Mouse (Mus musculus): ENCODE results near the gene Rps6ka1. TPM values are rescaled to one million over a fixed set of nuclear protein-coding genes. Genes with fewer than 3 reads are reported as not detected.

Gene Rps6ka1
- polyA plus RNA-seq, 1 experiment from 2014 or later, result 20.9 TPM

DNA sequence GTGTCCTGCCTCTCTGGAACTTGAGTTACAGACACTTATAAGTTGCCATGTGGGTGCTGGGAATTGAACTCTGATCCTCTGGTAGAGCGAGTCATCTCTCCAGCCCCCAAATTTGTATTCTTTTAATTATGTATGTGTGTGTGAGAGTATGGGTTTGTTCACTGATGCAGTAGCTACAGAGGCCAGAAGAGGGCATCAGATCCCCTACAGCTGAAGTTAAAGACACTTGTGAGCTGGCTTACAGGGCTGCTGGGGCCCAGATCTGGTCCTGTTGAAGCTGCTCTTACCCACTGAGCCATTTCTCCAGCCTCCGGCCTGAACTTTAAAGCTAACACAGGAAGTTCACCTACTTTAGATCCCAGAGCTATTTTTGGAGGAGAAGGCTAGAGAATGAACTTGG is 14.9 kb upstream of the Rps6ka1 start:
- Histone ChIP-seq H3K9me3 (replicated peaks; ENCODE audit: control insufficient read depth, low read length) (no peaks in the 10 kb centered on the region), H3K4me1 (ENCODE audit: control insufficient read depth, insufficient read depth, low read length) (0 out of 2 replicates have a peak, but pooled peaks cover 12% of the 10 kb centered on the region), H3K4me2 (no peak overlapping the region), H3K27ac (ENCODE audit: low read depth, low read length) (no peak overlapping the region), H3K36me3 (ENCODE audit: control insufficient read depth, insufficient read depth, low read length) (no peaks in the 10 kb centered on the region), H3K4me3 (ENCODE audit: low read depth, low read length) (no peak overlapping the region), H3K27me3 (ENCODE audit: control insufficient read depth, insufficient read depth, low read length) (no peaks in the 10 kb centered on the region), H3K9ac (ENCODE audit: low read depth, low read length) (no peak overlapping the region)
- no peak for ATAC-seq (replicated peaks; ENCODE audit: insufficient number of reproducible peaks, low FRiP score, low TSS enrichment)
- 81% methylated on average over 2 of the region's 2 CpGs for WGBS (ENCODE audit: insufficient replicate concordance)

DNA sequence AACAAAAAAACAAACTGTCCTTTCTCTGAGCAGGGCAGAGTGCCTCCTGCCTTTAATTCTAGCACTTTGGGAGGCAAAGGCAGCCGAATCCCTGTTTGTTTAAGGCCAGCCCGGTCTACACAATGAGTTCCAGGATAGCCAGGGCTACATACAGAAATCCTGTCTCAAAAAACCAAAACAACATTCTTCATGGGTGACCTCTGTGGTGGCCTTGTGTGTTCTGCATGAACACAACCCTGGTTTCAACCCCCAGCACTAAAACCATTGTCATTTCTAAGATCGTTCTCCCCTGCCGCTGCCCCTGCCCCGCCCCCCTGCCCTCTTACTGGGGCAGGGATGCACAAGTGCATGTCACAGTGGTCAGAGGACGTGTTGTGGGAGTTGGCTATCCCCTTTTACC is 13.3 kb upstream of the Rps6ka1 start:
- Histone ChIP-seq H3K27ac (ENCODE audit: low read depth, low read length) (no peak overlapping the region), H3K27me3 (ENCODE audit: control insufficient read depth, insufficient read depth, low read length) (no peaks in the 10 kb centered on the region), H3K9me3 (replicated peaks; ENCODE audit: control insufficient read depth, low read length) (no peaks in the 10 kb centered on the region), H3K4me1 (ENCODE audit: control insufficient read depth, insufficient read depth, low read length) (0 out of 2 replicates have a peak, but pooled peaks cover 12% of the 10 kb centered on the region), H3K9ac (ENCODE audit: low read depth, low read length) (no peak overlapping the region), H3K4me3 (ENCODE audit: low read depth, low read length) (no peak overlapping the region), H3K36me3 (ENCODE audit: control insufficient read depth, insufficient read depth, low read length) (no peaks in the 10 kb centered on the region), H3K4me2 (no peak overlapping the region)
- 80% methylated on average over 6 of the region's 6 CpGs for WGBS (ENCODE audit: insufficient replicate concordance)
- ATAC-seq (replicated peaks; ENCODE audit: insufficient number of reproducible peaks, low FRiP score, low TSS enrichment), result no peak

DNA sequence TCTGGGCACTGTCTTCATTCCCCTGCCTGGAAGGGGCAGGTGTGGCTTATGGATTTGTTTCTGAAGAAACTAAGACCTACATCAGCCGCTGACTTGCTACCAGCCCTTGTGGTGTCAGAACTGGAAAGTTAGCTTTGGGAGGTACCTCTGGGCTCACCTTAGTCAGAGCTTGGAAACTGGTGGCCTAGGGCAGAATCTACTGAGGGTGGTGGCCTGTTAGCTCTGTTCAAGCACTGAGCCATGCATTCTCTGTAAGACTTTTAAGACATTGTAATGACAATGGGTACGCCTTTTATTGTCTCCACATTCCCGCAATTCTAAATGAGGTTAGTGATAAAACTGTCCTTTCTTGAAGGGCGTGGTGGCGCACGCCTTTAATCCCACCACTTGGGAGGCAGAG is 12.8 kb upstream of the Rps6ka1 start:
- no peak overlapping the region for H3K4me2 ChIP-seq
- WGBS (ENCODE audit: insufficient replicate concordance), result 87% methylated on average over 6 of the region's 6 CpGs

DNA sequence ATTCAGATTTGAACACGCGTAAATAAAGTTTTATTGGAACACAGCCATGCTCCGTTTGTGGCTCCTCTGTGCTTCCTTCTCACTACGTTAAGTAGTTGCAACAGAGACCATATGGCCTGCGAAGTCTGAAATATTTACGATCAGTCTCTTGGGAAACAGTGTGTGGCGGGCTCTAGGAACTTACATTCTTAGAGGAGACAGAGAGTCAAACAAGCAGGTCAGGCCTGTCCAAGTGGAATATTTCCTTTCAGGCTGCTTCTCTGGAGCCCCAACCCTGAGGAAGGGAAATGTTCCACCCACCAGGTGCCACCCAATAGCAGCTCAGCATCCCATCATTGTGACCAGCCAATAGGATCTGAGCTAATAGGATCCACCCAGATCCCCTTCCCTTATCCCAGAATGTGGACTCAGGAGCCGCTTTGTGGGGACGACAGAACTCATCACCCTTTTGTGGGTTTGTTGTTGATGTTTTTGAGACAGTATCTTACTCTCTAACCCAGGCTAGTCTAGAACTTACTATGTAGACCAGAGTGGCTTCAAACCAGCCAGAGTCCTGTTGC is 11.7 kb upstream of the Rps6ka1 start:
- H3K27ac ChIP-seq (ENCODE audit: low read depth, low read length), result no peak overlapping the region
- WGBS (ENCODE audit: insufficient replicate concordance), result 61% methylated on average over 9 of the region's 9 CpGs
- no peak for ATAC-seq (replicated peaks; ENCODE audit: insufficient number of reproducible peaks, low FRiP score, low TSS enrichment)
- no peaks in the 10 kb centered on the region for H3K9me3 ChIP-seq (replicated peaks; ENCODE audit: control insufficient read depth, low read length)
- H3K4me3 ChIP-seq (ENCODE audit: low read depth, low read length), result no peak overlapping the region
- H3K4me1 ChIP-seq (ENCODE audit: control insufficient read depth, insufficient read depth, low read length), result 0 out of 2 replicates have a peak, but pooled peaks cover 12% of the 10 kb centered on the region
- no peak overlapping the region for H3K9ac ChIP-seq (ENCODE audit: low read depth, low read length)
- no peaks in the 10 kb centered on the region for H3K36me3 ChIP-seq (ENCODE audit: control insufficient read depth, insufficient read depth, low read length)
- no peak overlapping the region for H3K4me2 ChIP-seq
- H3K27me3 ChIP-seq (ENCODE audit: control insufficient read depth, insufficient read depth, low read length), result no peaks in the 10 kb centered on the region

More for the DNA sequence above, 12.8 kb upstream of the Rps6ka1 start:
- H3K27me3 ChIP-seq (ENCODE audit: control insufficient read depth, insufficient read depth, low read length), result no peaks in the 10 kb centered on the region
- no peaks in the 10 kb centered on the region for H3K9me3 ChIP-seq (replicated peaks; ENCODE audit: control insufficient read depth, low read length)
- no peak overlapping the region for H3K4me3 ChIP-seq (ENCODE audit: low read depth, low read length)
- no peak overlapping the region for H3K9ac ChIP-seq (ENCODE audit: low read depth, low read length)
- 0 out of 2 replicates have a peak, but pooled peaks cover 12% of the 10 kb centered on the region for H3K4me1 ChIP-seq (ENCODE audit: control insufficient read depth, insufficient read depth, low read length)
- no peaks in the 10 kb centered on the region for H3K36me3 ChIP-seq (ENCODE audit: control insufficient read depth, insufficient read depth, low read length)
- no peak overlapping the region for H3K27ac ChIP-seq (ENCODE audit: low read depth, low read length)
- no peak for ATAC-seq (replicated peaks; ENCODE audit: insufficient number of reproducible peaks, low FRiP score, low TSS enrichment)

DNA sequence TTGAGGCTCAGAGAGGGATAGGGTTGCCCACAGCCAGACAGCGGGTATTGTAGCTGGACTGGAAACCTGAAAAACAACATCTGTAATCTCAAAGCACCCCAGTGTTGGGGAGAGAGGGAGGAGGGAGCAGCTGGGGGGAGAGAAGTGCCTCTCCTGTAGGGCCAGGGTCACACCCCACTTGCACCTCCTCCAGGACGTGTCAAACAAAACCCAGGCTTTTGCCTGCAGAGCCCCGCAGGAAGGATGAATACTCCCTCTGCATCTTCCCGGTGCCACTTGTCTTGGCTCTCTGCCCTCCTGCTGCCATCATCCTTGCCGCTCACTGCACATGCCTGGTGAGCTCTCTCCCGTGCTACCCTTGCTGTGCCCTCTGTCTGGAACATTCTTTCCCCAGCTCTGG is 10.6 kb upstream of the Rps6ka1 start:
- no peak for ATAC-seq (replicated peaks; ENCODE audit: insufficient number of reproducible peaks, low FRiP score, low TSS enrichment)
- Histone ChIP-seq H3K27ac (ENCODE audit: low read depth, low read length) (no peak overlapping the region), H3K9me3 (replicated peaks; ENCODE audit: control insufficient read depth, low read length) (no peaks in the 10 kb centered on the region), H3K27me3 (ENCODE audit: control insufficient read depth, insufficient read depth, low read length) (no peaks in the 10 kb centered on the region), H3K4me1 (ENCODE audit: control insufficient read depth, insufficient read depth, low read length) (0 out of 2 replicates have a peak, but pooled peaks cover 8% of the 10 kb centered on the region), H3K4me3 (ENCODE audit: low read depth, low read length) (no peak overlapping the region), H3K4me2 (no peak overlapping the region), H3K36me3 (ENCODE audit: control insufficient read depth, insufficient read depth, low read length) (no peaks in the 10 kb centered on the region), H3K9ac (ENCODE audit: low read depth, low read length) (peak overlapping the region; percentile 16; the same call in 1 of the 2 replicates)
- WGBS (ENCODE audit: insufficient replicate concordance), result 23% methylated on average over 6 of the region's 6 CpGs

DNA sequence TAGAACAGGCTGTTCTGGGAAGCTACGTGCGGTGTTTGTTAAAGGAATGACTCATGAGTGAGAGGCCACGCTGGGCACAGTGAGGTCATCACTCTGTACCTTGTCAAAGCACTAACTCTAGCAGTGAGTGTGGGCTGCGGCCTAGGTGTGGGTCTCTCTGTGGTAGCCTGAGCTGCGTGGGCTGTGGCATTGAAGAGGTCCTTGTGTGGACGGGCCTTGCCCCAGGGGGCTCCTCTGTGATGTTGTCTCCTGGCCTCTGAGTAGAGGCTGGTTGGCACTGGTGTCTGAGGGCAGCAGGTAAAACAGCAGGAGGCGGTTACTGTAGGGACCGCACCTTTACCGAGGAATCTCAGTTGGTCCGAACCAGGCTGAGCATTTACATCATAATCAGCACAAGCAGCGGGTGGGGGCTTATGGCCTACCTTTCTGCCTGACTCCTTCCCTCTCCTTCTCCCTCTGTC is 9.9 kb upstream of the Rps6ka1 start:
- ATAC-seq (replicated peaks; ENCODE audit: insufficient number of reproducible peaks, low FRiP score, low TSS enrichment), result no peak
- Histone ChIP-seq H3K36me3 (ENCODE audit: control insufficient read depth, insufficient read depth, low read length) (no peaks in the 10 kb centered on the region), H3K27me3 (ENCODE audit: control insufficient read depth, insufficient read depth, low read length) (no peaks in the 10 kb centered on the region), H3K4me1 (ENCODE audit: control insufficient read depth, insufficient read depth, low read length) (0 out of 2 replicates have a peak, but pooled peaks cover 8% of the 10 kb centered on the region), H3K9me3 (replicated peaks; ENCODE audit: control insufficient read depth, low read length) (no peaks in the 10 kb centered on the region), H3K4me2 (no peak overlapping the region), H3K27ac (ENCODE audit: low read depth, low read length) (no peak overlapping the region), H3K9ac (ENCODE audit: low read depth, low read length) (no peak overlapping the region), H3K4me3 (ENCODE audit: low read depth, low read length) (no peak overlapping the region)
- 61% methylated on average over 11 of the region's 11 CpGs for WGBS (ENCODE audit: insufficient replicate concordance)

DNA sequence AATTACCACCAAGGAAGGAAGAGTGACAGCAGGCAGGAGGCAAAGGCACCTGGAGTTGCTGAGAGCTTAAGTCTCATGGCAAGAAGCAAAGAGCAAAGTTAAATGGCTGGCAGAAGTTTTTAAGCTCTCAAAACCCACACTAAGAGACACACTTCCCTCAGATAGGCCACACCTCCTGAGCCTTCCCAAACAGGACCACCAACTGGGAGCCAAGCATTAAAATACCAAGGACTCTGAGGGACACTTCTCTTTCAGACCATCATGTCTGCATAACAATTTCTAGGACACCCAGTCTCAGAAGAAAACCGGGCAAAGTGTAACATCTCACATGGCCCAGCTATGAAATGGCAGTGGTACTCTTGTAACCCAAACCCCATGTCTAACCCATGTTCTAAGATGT is 9.4 kb upstream of the Rps6ka1 start:
- no peaks in the 10 kb centered on the region for H3K27me3 ChIP-seq (ENCODE audit: control insufficient read depth, insufficient read depth, low read length)
- H3K4me1 ChIP-seq (ENCODE audit: control insufficient read depth, insufficient read depth, low read length), result 0 out of 2 replicates have a peak, but pooled peaks cover 8% of the 10 kb centered on the region
- no peak for ATAC-seq (replicated peaks; ENCODE audit: insufficient number of reproducible peaks, low FRiP score, low TSS enrichment)
- H3K27ac ChIP-seq (ENCODE audit: low read depth, low read length), result no peak overlapping the region
- no peaks in the 10 kb centered on the region for H3K36me3 ChIP-seq (ENCODE audit: control insufficient read depth, insufficient read depth, low read length)
- H3K9ac ChIP-seq (ENCODE audit: low read depth, low read length), result no peak overlapping the region
- H3K9me3 ChIP-seq (replicated peaks; ENCODE audit: control insufficient read depth, low read length), result no peaks in the 10 kb centered on the region
- 71% methylated on average over 1 of the region's 1 CpGs for WGBS (ENCODE audit: insufficient replicate concordance)
- no peak overlapping the region for H3K4me2 ChIP-seq
- no peak overlapping the region for H3K4me3 ChIP-seq (ENCODE audit: low read depth, low read length)

DNA sequence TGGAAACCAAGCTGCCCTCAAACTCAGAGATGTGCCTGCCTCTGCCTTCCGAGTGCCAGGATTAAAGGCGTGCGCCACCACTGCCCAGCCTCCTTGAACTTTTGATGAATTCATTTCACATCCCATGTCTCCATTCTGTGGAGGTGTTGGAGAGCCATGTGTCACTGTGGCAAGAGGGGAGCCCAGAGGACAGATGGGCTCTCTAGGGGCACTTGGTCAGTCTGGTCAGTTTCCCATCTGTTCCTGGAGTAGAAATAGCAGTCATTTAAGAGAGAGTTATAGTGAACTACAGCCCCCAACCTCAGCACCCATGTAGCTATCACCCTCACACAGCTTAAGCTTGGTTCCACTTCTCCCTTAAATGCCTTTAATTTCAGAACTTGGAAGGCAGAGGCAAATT is 8.4 kb upstream of the Rps6ka1 start:
- no peak overlapping the region for H3K9ac ChIP-seq (ENCODE audit: low read depth, low read length)
- no peak overlapping the region for H3K27ac ChIP-seq (ENCODE audit: low read depth, low read length)
- no peak overlapping the region for H3K4me3 ChIP-seq (ENCODE audit: low read depth, low read length)
- H3K4me1 ChIP-seq (ENCODE audit: control insufficient read depth, insufficient read depth, low read length), result 0 out of 2 replicates have a peak, but pooled peaks cover 8% of the 10 kb centered on the region
- no peaks in the 10 kb centered on the region for H3K9me3 ChIP-seq (replicated peaks; ENCODE audit: control insufficient read depth, low read length)
- H3K27me3 ChIP-seq (ENCODE audit: control insufficient read depth, insufficient read depth, low read length), result no peaks in the 10 kb centered on the region
- no peak for ATAC-seq (replicated peaks; ENCODE audit: insufficient number of reproducible peaks, low FRiP score, low TSS enrichment)
- 89% methylated on average over 3 of the region's 3 CpGs for WGBS (ENCODE audit: insufficient replicate concordance)
- no peaks in the 10 kb centered on the region for H3K36me3 ChIP-seq (ENCODE audit: control insufficient read depth, insufficient read depth, low read length)
- H3K4me2 ChIP-seq, result no peak overlapping the region

DNA sequence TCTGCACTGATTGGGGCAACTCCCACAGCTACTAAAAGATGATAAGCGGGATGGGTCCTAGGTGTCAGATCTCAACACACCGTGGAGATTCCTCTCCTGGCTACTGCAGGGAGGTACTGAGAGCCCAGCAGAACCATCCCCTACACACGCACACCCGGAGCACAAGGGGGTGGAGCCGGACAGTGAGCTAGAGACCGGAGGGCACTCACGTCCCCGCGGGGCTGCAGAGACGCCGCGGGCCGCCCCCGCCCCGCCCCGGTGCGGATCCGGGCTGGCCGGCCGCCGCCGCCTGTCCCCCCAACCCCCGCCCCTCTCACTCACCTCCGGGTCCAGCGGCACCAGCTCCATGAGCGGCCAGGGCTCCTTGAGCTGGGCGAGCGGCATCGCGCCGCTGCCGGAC is 348 bp downstream of the Rps6ka1 start:
- peak overlapping the region; percentile 72 for H3K4me3 ChIP-seq (ENCODE audit: low read depth, low read length)
- peak; percentile 43 for ATAC-seq (replicated peaks; ENCODE audit: insufficient number of reproducible peaks, low FRiP score, low TSS enrichment)
- under 1% methylated on average over 32 of the region's 32 CpGs for WGBS (ENCODE audit: insufficient replicate concordance)
- H3K4me1 ChIP-seq (ENCODE audit: control insufficient read depth, insufficient read depth, low read length), result peaks cover 15% of the 10 kb centered on the region
- H3K4me2 ChIP-seq, result peak overlapping the region; percentile 97
- no peaks in the 10 kb centered on the region for H3K27me3 ChIP-seq (ENCODE audit: control insufficient read depth, insufficient read depth, low read length)
- peak overlapping the region; percentile 77 for H3K9ac ChIP-seq (ENCODE audit: low read depth, low read length)
- H3K36me3 ChIP-seq (ENCODE audit: control insufficient read depth, insufficient read depth, low read length), result no peaks in the 10 kb centered on the region
- H3K9me3 ChIP-seq (replicated peaks; ENCODE audit: control insufficient read depth, low read length), result no peaks in the 10 kb centered on the region
- peak overlapping the region; percentile 83 for H3K27ac ChIP-seq (ENCODE audit: low read depth, low read length)
